Mouse (Mus musculus) CD4-positive, CD25-positive, alpha-beta regulatory T cell, adult 9 weeks (primary cell): ENCODE data around the gene Lin28a. TPM values are rescaled to one million over a fixed set of nuclear protein-coding genes. Genes with fewer than 3 reads are reported as not detected.

Experiments used
- polyA plus RNA-seq: library from polyadenylated mRNA; unstranded; fragments of 100-300 nt; shearing (Covaris generic); gene quantifications from one replicate; pipeline ENCODE4 v1.2.1, GENCODE M21; 2017

The Lin28a gene
- polyA plus RNA-seq, result not detected

DNA sequence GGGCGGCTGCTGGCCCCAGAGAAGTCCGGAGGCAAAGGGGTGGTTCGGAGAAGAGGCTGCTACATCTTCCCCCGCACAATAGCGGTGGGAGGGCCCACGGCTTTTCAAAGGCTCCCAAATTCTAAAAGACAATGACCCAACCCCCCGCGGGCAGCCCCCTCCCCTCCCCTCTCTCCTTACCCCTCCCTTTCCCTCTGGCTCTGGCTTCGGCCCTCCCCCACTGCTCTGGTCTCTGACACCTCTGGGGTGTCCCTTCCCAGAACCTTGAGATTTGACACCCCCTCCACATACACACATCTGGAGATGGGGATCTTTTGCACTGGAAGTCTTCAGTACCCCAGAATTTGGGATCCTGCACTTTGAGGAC lies at the start of gene Lin28a:
Gene Lin28a (minus strand): TSS at position 63 of the 367 bp plus-strand sequence.

GRCm38 (mm10) chr4:134060135-134060865 lies 41.7 kb upstream of the Lin28a start, which contains the start of gene Crybg2:
TSS of gene Crybg2 (plus strand) at chr4:134060815.

DNA sequence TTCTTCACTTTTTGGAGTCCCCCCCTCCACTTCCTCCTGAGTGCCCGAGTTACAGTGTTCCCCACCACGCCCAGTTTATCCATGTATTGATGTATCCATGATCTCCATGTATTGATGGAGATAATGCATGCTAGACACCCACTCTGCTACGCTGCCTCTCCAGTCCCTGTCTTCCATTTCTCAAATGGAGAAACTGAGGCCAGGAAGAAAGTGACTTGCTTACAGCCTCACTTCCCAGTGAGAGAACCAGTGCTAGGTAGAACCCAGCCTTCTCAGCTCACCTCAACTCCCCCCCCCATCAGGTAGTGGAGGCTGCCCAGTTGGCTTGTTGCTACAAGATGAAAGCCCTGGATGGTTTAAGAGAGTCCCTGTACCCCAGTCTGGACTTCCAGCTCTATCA lies 34.9 kb upstream of the Lin28a start, which contains the start of gene Zfp683:
Gene Zfp683 (plus strand): TSS at position 301 of the 400 bp plus-strand sequence.

GRCm38 (mm10) chr4:134000466-134001438 lies 17.9 kb downstream of the Lin28a start, which contains the start of gene Dhdds:
TSS of gene Dhdds (minus strand) at chr4:134000918.

DNA sequence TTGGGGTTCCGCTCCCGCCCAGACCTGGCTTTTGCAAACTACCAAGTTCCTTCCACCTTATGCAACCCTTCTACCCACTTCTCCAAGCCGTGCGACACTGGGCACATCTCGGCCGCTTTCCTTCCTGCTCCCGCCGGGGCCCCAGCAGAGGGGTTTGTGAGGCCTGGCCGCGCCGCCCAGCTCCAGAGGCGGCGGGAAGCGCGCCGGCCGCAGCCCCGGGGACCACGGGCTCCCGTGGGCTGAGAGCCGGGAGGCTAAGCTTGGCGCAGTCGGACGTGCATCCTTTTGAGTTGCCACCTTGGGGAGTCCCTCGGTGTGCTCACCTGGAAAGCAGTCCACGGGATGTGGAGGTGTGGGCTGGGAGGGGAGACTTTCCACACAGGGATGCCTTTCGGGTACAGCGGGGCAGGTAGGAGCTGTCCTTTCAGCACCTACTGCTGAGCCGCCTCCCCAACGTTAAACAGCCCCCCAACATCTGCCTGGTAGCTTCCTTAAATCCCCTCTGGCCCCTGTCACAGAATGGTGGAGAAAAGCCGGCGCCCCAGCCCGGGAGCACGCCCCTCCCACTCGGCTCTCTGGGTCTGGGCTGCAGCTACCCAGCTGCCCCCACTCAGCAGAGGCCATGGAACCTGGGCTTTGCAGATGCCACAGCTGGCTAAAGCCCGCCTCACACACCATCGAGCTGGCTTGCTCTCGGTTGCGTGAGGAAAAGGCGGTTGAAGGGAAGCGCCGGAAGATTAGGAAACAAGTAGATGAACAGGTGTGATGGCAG lies 50.3 kb downstream of the Lin28a start, which contains the start of gene Hmgn2:
Gene Hmgn2 (minus strand): TSS at position 501 of the 772 bp plus-strand sequence.

Other genes starting within 250 kb of the Lin28a start
- gene Rps6ka1, start 131.0 kb downstream of the Lin28a start, polyA plus RNA-seq, result 263 TPM
- gene Hmgn2, start 50.2 kb downstream of the Lin28a start, polyA plus RNA-seq, result 443 TPM
- gene Dhdds, start 17.9 kb downstream of the Lin28a start, polyA plus RNA-seq, result 37.9 TPM
- 2.1 TPM for gene Zfp683, start 35.0 kb upstream of the Lin28a start, polyA plus RNA-seq
- 18.0 TPM for gene Crybg2, start 42.0 kb upstream of the Lin28a start, polyA plus RNA-seq
- 3,141 TPM for gene Cd52, start 76.2 kb upstream of the Lin28a start, polyA plus RNA-seq
- 57.8 TPM for gene Ubxn11, start 83.7 kb upstream of the Lin28a start, polyA plus RNA-seq
- 1,589 TPM for gene Sh3bgrl3, start 109.9 kb upstream of the Lin28a start, polyA plus RNA-seq
- 73.8 TPM for gene Cep85, start 168.3 kb upstream of the Lin28a start, polyA plus RNA-seq
- gene Gm7534, start 184.2 kb upstream of the Lin28a start, polyA plus RNA-seq, result not detected
- gene Catsper4, start 208.5 kb upstream of the Lin28a start, polyA plus RNA-seq, result not detected
- not detected for gene Cnksr1, start 219.6 kb upstream of the Lin28a start, polyA plus RNA-seq
- 4.7 TPM for gene E130218I03Rik, start 224.8 kb upstream of the Lin28a start, polyA plus RNA-seq
- 12.8 TPM for gene Zfp593, start 226.8 kb upstream of the Lin28a start, polyA plus RNA-seq
- gene Gm30191, start 228.1 kb upstream of the Lin28a start, polyA plus RNA-seq, result not detected
- gene Grrp1, start 235.3 kb upstream of the Lin28a start, polyA plus RNA-seq, result not detected